Mouse (Mus musculus): ENCODE data around the gene Akap9. TPM values are rescaled to one million over a fixed set of nuclear protein-coding genes. Genes with fewer than 3 reads are reported as not detected.
A peak's percentile ranks its signal among the peaks of the same experiment; 100 is the strongest.
"Not testable (repeated sequence)": the region's sequence is repeated elsewhere in the genome, so short reads cannot be mapped to it uniquely, and the experiment has no call there.

Gene Akap9
- polyA plus RNA-seq, 1 experiment from 2014 or later: 40.8 TPM

GRCm38 (mm10) chr5:4101770-4102169 is 173.9 kb downstream of the Akap9 start:
- Histone ChIP-seq H3K9me3 (ENCODE audit: low read length) (no peaks in the 10 kb centered on the region), H3K36me3 (replicated peaks; ENCODE audit: insufficient read depth, low read length) (peaks cover 18% of the 10 kb centered on the region), H3K9ac (replicated peaks) (no peak overlapping the region), H3K27ac (ENCODE audit: low read depth) (no peak overlapping the region), H3K4me2 (ENCODE audit: low read depth, low read length) (no peak overlapping the region), H3K27me3 (ENCODE audit: insufficient read depth, low read length) (no peaks in the 10 kb centered on the region), H3K4me3 (ENCODE audit: low read depth, low read length) (no peak overlapping the region), H3K4me1 (ENCODE audit: insufficient read depth) (peaks cover 12% of the 10 kb centered on the region)
- DNase-seq (no peak), ATAC-seq (no peak)
- no peak for TF ChIP-seq EP300 (IDR thresholded peaks at IDR 0.05; ENCODE audit: low read depth)
- peak; percentile 58 for TF ChIP-seq CTCF (IDR thresholded peaks at IDR 0.05; ENCODE audit: low read depth)
- 92% methylated on average over 2 of the region's 2 CpGs for WGBS (ENCODE audit: insufficient replicate concordance)

GRCm38 (mm10) chr5:4103626-4104340 is 175.9 kb downstream of the Akap9 start:
- peak; percentile 31 for ATAC-seq

GRCm38 (mm10) chr5:4104341-4105040 is 176.6 kb downstream of the Akap9 start, which contains the start of gene Cyp51:
TSS of gene Cyp51 (minus strand) at chr5:4104746.
- Histone ChIP-seq H3K27ac (ENCODE audit: low read depth) (peak within 1 kb of the TSS; percentile 55), H3K9me3 (ENCODE audit: low read length) (no peaks in the 10 kb centered on the region), H3K9ac (replicated peaks) (peak within 1 kb of the TSS; percentile 63), H3K4me3 (ENCODE audit: low read depth, low read length) (peak within 1 kb of the TSS; percentile 64), H3K36me3 (replicated peaks; ENCODE audit: insufficient read depth, low read length) (peaks cover 13% of the 10 kb centered on the region), H3K4me1 (ENCODE audit: insufficient read depth) (peaks cover 12% of the 10 kb centered on the region), H3K4me2 (ENCODE audit: low read depth, low read length) (peak within 1 kb of the TSS; percentile 91), H3K27me3 (ENCODE audit: insufficient read depth, low read length) (no peaks in the 10 kb centered on the region)
- DNase-seq (peak; percentile 93), ATAC-seq (peak; percentile 97)
- WGBS (ENCODE audit: insufficient replicate concordance): 1% methylated on average over 59 of the region's 59 CpGs
- TF ChIP-seq EP300 (IDR thresholded peaks at IDR 0.05; ENCODE audit: low read depth) (peak; percentile 46; the same call in 1 of the 2 replicates), CTCF (IDR thresholded peaks at IDR 0.05; ENCODE audit: low read depth) (no peak)

More at GRCm38 (mm10) chr5:4103626-4104340, 175.9 kb downstream of the Akap9 start:
- peak overlapping the region; percentile 91 for H3K4me2 ChIP-seq (ENCODE audit: low read depth, low read length)
- no peak for DNase-seq
- peak overlapping the region; percentile 55; the same call in 1 of the 2 replicates for H3K27ac ChIP-seq (ENCODE audit: low read depth)
- H3K9ac ChIP-seq (replicated peaks): peak overlapping the region; percentile 63
- 1% methylated on average over 40 of the region's 41 CpGs for WGBS (ENCODE audit: insufficient replicate concordance)
- peaks cover 12% of the 10 kb centered on the region for H3K4me1 ChIP-seq (ENCODE audit: insufficient read depth)
- H3K9me3 ChIP-seq (ENCODE audit: low read length): no peaks in the 10 kb centered on the region
- TF ChIP-seq CTCF (IDR thresholded peaks at IDR 0.05; ENCODE audit: low read depth) (no peak), EP300 (IDR thresholded peaks at IDR 0.05; ENCODE audit: low read depth) (no peak)
- H3K36me3 ChIP-seq (replicated peaks; ENCODE audit: insufficient read depth, low read length): peaks cover 18% of the 10 kb centered on the region
- H3K27me3 ChIP-seq (ENCODE audit: insufficient read depth, low read length): no peaks in the 10 kb centered on the region
- peak overlapping the region; percentile 64 for H3K4me3 ChIP-seq (ENCODE audit: low read depth, low read length)

- DNase-seq: no peak
- 93% methylated on average over 2 of the region's 2 CpGs for WGBS (ENCODE audit: insufficient replicate concordance)
- Histone ChIP-seq H3K27me3 (ENCODE audit: insufficient read depth, low read length) (no peaks in the 10 kb centered on the region), H3K4me3 (ENCODE audit: low read depth, low read length) (no peak overlapping the region), H3K4me2 (ENCODE audit: low read depth, low read length) (no peak overlapping the region), H3K4me1 (ENCODE audit: insufficient read depth) (peaks cover 12% of the 10 kb centered on the region), H3K27ac (ENCODE audit: low read depth) (no peak overlapping the region), H3K9ac (replicated peaks) (no peak overlapping the region), H3K9me3 (ENCODE audit: low read length) (no peaks in the 10 kb centered on the region), H3K36me3 (replicated peaks; ENCODE audit: insufficient read depth, low read length) (peaks cover 5% of the 10 kb centered on the region)
- no peak for ATAC-seq
- TF ChIP-seq CTCF (IDR thresholded peaks at IDR 0.05; ENCODE audit: low read depth) (no peak), EP300 (IDR thresholded peaks at IDR 0.05; ENCODE audit: low read depth) (no peak)
These were observed 177.9 kb downstream of the Akap9 start for GRCm38 (mm10) chr5:4105651-4106186.

- WGBS (ENCODE audit: insufficient replicate concordance): 75% methylated on average over 7 of the region's 7 CpGs
- not testable (repeated sequence) for H3K36me3 ChIP-seq (replicated peaks; ENCODE audit: insufficient read depth, low read length); DNase-seq; H3K4me3 ChIP-seq (ENCODE audit: low read depth, low read length); H3K4me2 ChIP-seq (ENCODE audit: low read depth, low read length); H3K27ac ChIP-seq (ENCODE audit: low read depth); H3K9ac ChIP-seq (replicated peaks); H3K27me3 ChIP-seq (ENCODE audit: insufficient read depth, low read length); ATAC-seq; H3K9me3 ChIP-seq (ENCODE audit: low read length)
- peaks cover 12% of the 10 kb centered on the region for H3K4me1 ChIP-seq (ENCODE audit: insufficient read depth)
These were observed 179.2 kb downstream of the Akap9 start for GRCm38 (mm10) chr5:4107056-4107455.

- Histone ChIP-seq H3K9me3 (ENCODE audit: low read length) (no peaks in the 10 kb centered on the region), H3K4me2 (ENCODE audit: low read depth, low read length) (no peak overlapping the region), H3K27ac (ENCODE audit: low read depth) (no peak overlapping the region), H3K27me3 (ENCODE audit: insufficient read depth, low read length) (no peaks in the 10 kb centered on the region), H3K4me1 (ENCODE audit: insufficient read depth) (no peaks in the 10 kb centered on the region), H3K9ac (replicated peaks) (no peak overlapping the region), H3K4me3 (ENCODE audit: low read depth, low read length) (no peak overlapping the region), H3K36me3 (replicated peaks; ENCODE audit: insufficient read depth, low read length) (no peaks in the 10 kb centered on the region)
- ATAC-seq (no peak), DNase-seq (no peak)
- TF ChIP-seq CTCF (IDR thresholded peaks at IDR 0.05; ENCODE audit: low read depth) (no peak), EP300 (IDR thresholded peaks at IDR 0.05; ENCODE audit: low read depth) (no peak)
- 83% methylated on average over 5 of the region's 5 CpGs for WGBS (ENCODE audit: insufficient replicate concordance)
These were observed 184.8 kb downstream of the Akap9 start for GRCm38 (mm10) chr5:4112570-4113098.

Other genes with a start within 250 kb of the Akap9 start
- gene Ankib1, start 125.1 kb upstream of the Akap9 start, polyA plus RNA-seq (2015; fragmentation: Nextera tagmentation; extraction: Ambion mirVana): 2.6 and 2.9 TPM in 2 replicates
- 10.5 and 12.7 TPM in 2 replicates for gene Krit1, start 124.9 kb upstream of the Akap9 start, polyA plus RNA-seq (2015; fragmentation: Nextera tagmentation; extraction: Ambion mirVana)
- gene Lrrd1, start 82.9 kb upstream of the Akap9 start, polyA plus RNA-seq (2015; fragmentation: Nextera tagmentation; extraction: Ambion mirVana): not detected in 2 replicates
- 3.2 and 3.3 TPM in 2 replicates for gene Mterf1a, start 34.1 kb upstream of the Akap9 start, polyA plus RNA-seq (2015; fragmentation: Nextera tagmentation; extraction: Ambion mirVana)
- gene Cyp51, start 176.7 kb downstream of the Akap9 start, polyA plus RNA-seq (2015; fragmentation: Nextera tagmentation; extraction: Ambion mirVana): 17.2 and 20.2 TPM in 2 replicates

All from liver, postnatal 0 days (tissue).